Mouse (Mus musculus) C2C12 (cell line): ENCODE data around the gene Mrps31. TPM values are rescaled to one million over a fixed set of nuclear protein-coding genes. Genes with fewer than 3 reads are reported as not detected.

ENCODE experiments used
- H3K27me3 ChIP-seq: one replicate; pipeline ENCODE4 v1.6.1; 2011; ENCODE audit not compliant: control insufficient read depth, insufficient read depth, insufficient read length
- H3K36me3 ChIP-seq: one replicate; pipeline ENCODE4 v1.6.1; 2011; ENCODE audit not compliant: control insufficient read depth, insufficient read depth
- H3K4me3 ChIP-seq: one replicate; pipeline ENCODE4 v1.5.1; 2011; ENCODE audit warnings: mild to moderate bottlenecking, control low read depth; ENCODE audit not compliant: poor library complexity, insufficient read depth, severe bottlenecking
- H3K79me2 ChIP-seq: one replicate; pipeline ENCODE4 v1.6.1; 2011; ENCODE audit not compliant: control insufficient read depth, insufficient read depth
- H3K79me3 ChIP-seq: one replicate; pipeline ENCODE4 v1.6.1; 2011; ENCODE audit warnings: low read depth, control low read depth
- H3ac ChIP-seq: one replicate; pipeline ENCODE3; 2011; ENCODE audit warnings: low read depth; ENCODE audit not compliant: control insufficient read depth, insufficient read length
- CEBPB ChIP-seq: IDR thresholded peaks from one replicate; pipeline ENCODE4 v1.6.1; 2011; ENCODE audit warnings: low read depth, mild to moderate bottlenecking, control low read depth, moderate library complexity
- CTCF ChIP-seq: IDR thresholded peaks from one replicate; pipeline ENCODE4 v1.5.1; 2011; ENCODE audit not compliant: control insufficient read depth, insufficient read depth, insufficient read length
- FOSL1 ChIP-seq: IDR thresholded peaks from one replicate; pipeline ENCODE4 v1.8.0; 2011; ENCODE audit warnings: mild to moderate bottlenecking, low read length; ENCODE audit not compliant: poor library complexity, insufficient read depth, severe bottlenecking
- MAX ChIP-seq: IDR thresholded peaks from one replicate; pipeline ENCODE4 v1.6.1; 2011; ENCODE audit warnings: mild to moderate bottlenecking, control low read depth
- MYOD1 ChIP-seq: IDR thresholded peaks from one replicate; pipeline ENCODE4 v1.6.1; 2011; ENCODE audit warnings: low read depth; ENCODE audit not compliant: control insufficient read depth, insufficient read length
- MYOG ChIP-seq: IDR thresholded peaks from one replicate; pipeline ENCODE4 v1.6.1; 2011; ENCODE audit not compliant: control insufficient read depth, insufficient read length; ENCODE audit errors: extremely low read depth
- USF1 ChIP-seq: IDR thresholded peaks from one replicate; pipeline ENCODE4 v1.6.1; 2011; ENCODE audit warnings: low read depth, mild to moderate bottlenecking, control low read depth, moderate library complexity
- polyA plus RNA-seq: library from polyadenylated mRNA; unstranded; fragments of >200 nt; fragmentation: generic; extraction: Trizol; gene quantifications from one replicate; pipeline ENCODE4 v1.2.1, GENCODE M21; 2012; ENCODE audit warnings: missing spikeins

Gene Mrps31
- polyA plus RNA-seq, 1 experiment: 15.8 TPM

DNA sequence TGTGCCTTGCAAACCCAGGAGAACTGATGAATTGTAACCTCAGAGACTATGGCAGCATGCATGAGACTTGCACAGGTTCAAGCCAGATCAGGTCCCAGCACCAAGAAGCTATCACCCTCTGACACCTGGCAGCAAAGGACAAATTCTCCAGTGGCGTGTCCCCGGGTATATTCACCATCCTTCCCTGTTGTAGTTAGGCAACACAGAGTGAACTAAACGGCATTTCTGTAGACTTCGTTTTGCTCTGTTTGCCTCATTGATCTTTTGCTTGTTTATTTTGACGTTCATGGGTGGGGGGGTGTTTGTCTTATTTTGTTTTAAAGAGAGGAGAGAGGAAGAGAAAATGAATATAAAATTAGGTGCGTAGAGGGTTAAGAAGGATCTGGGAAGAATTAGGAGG is 26.0 kb upstream of the Mrps31 start:
- Histone ChIP-seq H3K27me3 (no peaks in the 10 kb centered on the region), H3ac (no peak overlapping the region), H3K4me3 (no peak overlapping the region), H3K79me2 (no peaks in the 10 kb centered on the region), H3K36me3 (no peaks in the 10 kb centered on the region), H3K79me3 (no peaks in the 10 kb centered on the region)
- TF ChIP-seq FOSL1: no peak
- TF ChIP-seq MYOG: no peak
- TF ChIP-seq CEBPB: no peak
- TF ChIP-seq USF1: no peak
- no peak for TF ChIP-seq CTCF
- TF ChIP-seq MAX: no peak
- TF ChIP-seq MYOD1: no peak

DNA sequence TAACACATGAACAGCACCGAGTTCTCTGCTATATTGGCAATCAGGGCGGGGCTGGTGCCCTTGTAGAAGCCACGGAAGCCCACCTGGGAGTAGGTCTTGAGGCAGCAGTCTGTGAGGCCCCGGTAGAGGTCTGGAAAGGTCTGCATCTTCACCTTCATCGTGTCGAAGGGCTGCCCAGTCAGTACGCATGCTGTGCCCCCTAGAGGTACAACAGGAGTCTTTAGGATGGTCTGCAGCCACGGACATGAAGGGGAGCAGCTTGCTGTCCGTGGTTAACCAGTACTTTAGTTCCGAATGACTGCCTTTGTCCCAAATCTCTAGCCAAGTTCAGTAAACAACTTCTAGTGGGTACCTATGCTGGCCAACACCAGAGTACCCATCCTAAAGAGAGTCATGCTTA is 21.3 kb upstream of the Mrps31 start:
- no peaks in the 10 kb centered on the region for H3K79me2 ChIP-seq
- TF ChIP-seq USF1: no peak
- TF ChIP-seq CTCF: no peak
- TF ChIP-seq FOSL1: no peak
- no peak for TF ChIP-seq MAX
- TF ChIP-seq CEBPB: no peak
- TF ChIP-seq MYOG: no peak
- no peak for TF ChIP-seq MYOD1
- no peaks in the 10 kb centered on the region for H3K27me3 ChIP-seq
- no peaks in the 10 kb centered on the region for H3K79me3 ChIP-seq
- H3ac ChIP-seq: no peak overlapping the region
- no peak overlapping the region for H3K4me3 ChIP-seq
- no peaks in the 10 kb centered on the region for H3K36me3 ChIP-seq

DNA sequence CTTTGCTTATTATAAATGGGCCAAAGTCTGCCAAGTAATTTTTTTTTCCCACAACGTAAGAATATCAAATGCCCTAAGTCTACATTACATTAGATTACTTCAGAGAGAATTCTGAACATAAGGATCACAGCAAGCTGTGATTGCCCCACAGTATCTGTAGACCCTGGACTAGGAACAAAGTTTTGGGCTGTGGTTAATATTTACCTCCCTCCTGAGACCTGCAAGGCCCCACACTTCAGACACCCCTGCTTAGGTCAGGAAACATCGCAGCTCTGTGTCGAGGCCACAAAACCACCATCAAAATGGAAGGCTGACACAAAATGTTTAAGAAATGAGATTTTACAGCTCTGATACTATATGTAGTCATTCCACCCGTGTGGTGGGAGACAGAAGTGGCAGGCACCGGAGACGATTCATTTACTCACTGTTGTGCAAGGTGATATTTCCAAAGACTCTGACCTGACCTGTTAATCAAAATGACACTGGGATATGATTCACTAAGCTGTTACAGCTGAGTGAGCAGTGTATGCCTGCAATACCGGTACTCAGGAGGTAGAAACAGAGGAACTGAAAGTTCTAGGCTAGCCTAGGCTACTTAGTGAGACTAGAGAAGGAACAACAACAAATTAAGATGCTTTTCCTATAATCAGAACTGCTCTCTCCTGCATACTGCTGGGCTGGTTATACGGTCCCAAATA is 20.2 kb upstream of the Mrps31 start:
- H3K4me3 ChIP-seq: no peak overlapping the region
- H3ac ChIP-seq: no peak overlapping the region
- no peaks in the 10 kb centered on the region for H3K79me2 ChIP-seq
- H3K79me3 ChIP-seq: no peaks in the 10 kb centered on the region
- TF ChIP-seq MAX (no peak), CTCF (no peak), MYOD1 (no peak), CEBPB (no peak), FOSL1 (no peak), USF1 (no peak), MYOG (no peak)
- H3K36me3 ChIP-seq: no peaks in the 10 kb centered on the region
- no peaks in the 10 kb centered on the region for H3K27me3 ChIP-seq

DNA sequence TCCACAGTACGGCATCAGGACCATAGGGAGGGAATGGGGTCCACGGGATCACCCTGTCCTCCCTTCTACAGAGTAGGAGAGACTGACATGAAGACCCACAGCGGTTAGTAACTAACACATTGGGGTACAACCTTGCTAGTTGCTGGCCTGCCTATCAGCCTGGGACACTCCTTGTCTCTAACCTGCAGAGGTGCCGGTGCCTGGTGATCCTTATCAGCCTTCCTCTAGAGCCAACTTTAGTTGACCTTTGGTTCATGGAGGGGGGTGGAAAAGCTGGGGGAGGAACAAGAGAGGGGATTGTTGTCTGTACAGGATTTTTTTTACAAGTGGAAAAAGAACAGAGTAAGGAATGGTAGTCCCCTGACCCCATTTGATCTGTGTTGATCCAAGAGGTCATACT is 16.7 kb upstream of the Mrps31 start:
- no peaks in the 10 kb centered on the region for H3K27me3 ChIP-seq

DNA sequence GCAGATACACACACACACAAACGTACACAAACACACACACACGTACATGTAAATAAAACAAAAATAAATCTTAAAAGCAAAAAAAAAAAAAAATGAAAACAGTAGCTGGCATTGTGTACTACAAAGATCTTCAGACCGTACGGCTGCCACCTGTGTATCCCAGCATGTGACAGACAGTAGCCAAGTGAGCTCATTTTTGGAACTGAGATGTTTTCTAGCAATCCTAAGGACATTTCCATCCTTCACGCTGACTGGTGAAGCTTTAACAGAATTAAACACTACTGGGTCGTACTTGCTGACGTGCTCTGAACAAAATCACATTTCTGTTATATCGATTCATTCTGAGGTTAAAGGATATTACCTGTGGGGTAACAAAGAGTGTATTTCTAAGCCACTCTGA is 15.9 kb upstream of the Mrps31 start:
- no peaks in the 10 kb centered on the region for H3K79me2 ChIP-seq
- H3K27me3 ChIP-seq: no peaks in the 10 kb centered on the region
- no peaks in the 10 kb centered on the region for H3K79me3 ChIP-seq
- H3K36me3 ChIP-seq: no peaks in the 10 kb centered on the region
- H3ac ChIP-seq: no peak overlapping the region
- TF ChIP-seq CTCF: no peak
- no peak for TF ChIP-seq MYOD1
- TF ChIP-seq MYOG: no peak
- TF ChIP-seq CEBPB: no peak
- TF ChIP-seq FOSL1: no peak
- TF ChIP-seq MAX: no peak
- no peak for TF ChIP-seq USF1
- no peak overlapping the region for H3K4me3 ChIP-seq

More for the DNA sequence above, 16.7 kb upstream of the Mrps31 start:
- Histone ChIP-seq H3K79me2 (no peaks in the 10 kb centered on the region), H3K4me3 (no peak overlapping the region), H3K79me3 (no peaks in the 10 kb centered on the region), H3K36me3 (no peaks in the 10 kb centered on the region), H3ac (no peak overlapping the region)
- TF ChIP-seq CEBPB (no peak), MYOG (no peak), MAX (no peak)

DNA sequence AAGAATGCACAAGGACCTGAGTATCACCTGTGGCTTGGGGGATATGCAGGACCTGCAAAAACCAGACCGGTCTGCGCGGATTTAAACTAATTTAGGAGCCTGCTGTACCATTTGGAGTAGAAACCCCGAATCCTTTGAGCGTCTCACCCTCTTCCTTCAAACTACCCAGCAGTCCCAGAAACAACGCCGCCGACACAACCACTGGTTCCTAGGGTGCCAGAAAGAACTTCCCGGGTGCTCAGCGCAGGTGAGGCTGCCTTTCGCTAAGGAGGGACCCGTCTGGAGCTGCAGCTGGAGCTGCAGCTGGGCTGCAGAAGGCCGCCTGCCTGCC is 13.4 kb upstream of the Mrps31 start:
- Histone ChIP-seq H3K4me3 (peak overlapping the region; percentile 56), H3K36me3 (no peaks in the 10 kb centered on the region), H3K27me3 (no peaks in the 10 kb centered on the region), H3K79me3 (no peaks in the 10 kb centered on the region), H3K79me2 (no peaks in the 10 kb centered on the region), H3ac (peak overlapping the region; percentile 82)
- TF ChIP-seq USF1: no peak
- no peak for TF ChIP-seq CEBPB
- no peak for TF ChIP-seq CTCF
- TF ChIP-seq FOSL1: no peak
- TF ChIP-seq MYOD1: no peak
- no peak for TF ChIP-seq MAX
- no peak for TF ChIP-seq MYOG
